Mouse (Mus musculus): ENCODE measurements around the gene Rasal2. TPM values are rescaled to one million over a fixed set of nuclear protein-coding genes. Genes with fewer than 3 reads are reported as not detected.
A peak's percentile ranks its signal among the peaks of the same experiment; 100 is the strongest.

Rasal2 gene
- polyA plus RNA-seq (2017; shearing (Covaris generic)), result under 1 TPM; 0.03 to 0.24 (median 0.17) TPM

- peak; percentile 92 for ATAC-seq
These were observed at the start of gene Rasal2 for GRCm38 (mm10) chr1:157412454-157413369. TSS of gene Rasal2 (minus strand) at chr1:157412595.

DNA sequence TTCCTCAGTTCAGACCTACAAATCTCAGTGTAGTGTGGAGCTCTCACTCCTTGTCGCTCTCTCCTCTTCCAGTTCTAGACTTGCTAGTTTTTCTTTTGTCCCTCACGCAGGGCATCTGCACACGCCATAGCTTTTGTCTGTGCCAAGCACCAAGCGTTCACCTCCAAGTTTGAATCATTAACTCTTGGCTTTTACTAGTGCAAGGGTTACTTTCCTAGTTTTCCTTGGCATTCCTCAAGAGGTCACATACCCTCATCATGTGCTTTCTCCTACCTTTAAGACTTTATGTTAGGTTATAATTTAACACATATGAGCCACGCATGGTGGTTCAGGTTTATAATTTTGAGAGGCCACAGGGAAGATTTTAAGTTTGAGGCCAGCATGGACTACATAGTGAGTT is 48.9 kb upstream of the Rasal2 start:
- no peak for ATAC-seq

DNA sequence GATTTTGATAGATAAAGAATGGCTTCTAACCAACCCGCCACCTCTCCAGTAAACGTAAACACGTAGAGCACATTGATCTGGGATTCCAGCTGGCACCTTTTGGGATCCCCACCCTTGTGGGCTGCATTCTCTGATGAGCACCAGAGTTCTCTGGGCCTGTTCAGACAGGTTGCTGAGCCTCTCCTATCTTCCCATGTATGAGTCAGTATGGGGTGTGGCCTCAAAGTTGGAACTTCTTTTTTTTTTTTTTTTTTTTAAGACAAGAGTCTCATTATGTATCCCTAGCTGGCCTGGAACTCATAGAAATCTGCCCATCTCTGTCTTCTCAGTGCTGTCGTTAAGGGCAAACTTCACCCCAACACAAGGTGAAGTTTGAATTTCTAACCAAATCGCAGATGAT is 47.5 kb upstream of the Rasal2 start:
- ATAC-seq, result no peak

- ATAC-seq, result peak; percentile 85
These were observed 46.2 kb upstream of the Rasal2 start, which contains the start of gene Cryzl2 for GRCm38 (mm10) chr1:157458421-157459208. TSS of gene Cryzl2 (plus strand) at chr1:157458577.

DNA sequence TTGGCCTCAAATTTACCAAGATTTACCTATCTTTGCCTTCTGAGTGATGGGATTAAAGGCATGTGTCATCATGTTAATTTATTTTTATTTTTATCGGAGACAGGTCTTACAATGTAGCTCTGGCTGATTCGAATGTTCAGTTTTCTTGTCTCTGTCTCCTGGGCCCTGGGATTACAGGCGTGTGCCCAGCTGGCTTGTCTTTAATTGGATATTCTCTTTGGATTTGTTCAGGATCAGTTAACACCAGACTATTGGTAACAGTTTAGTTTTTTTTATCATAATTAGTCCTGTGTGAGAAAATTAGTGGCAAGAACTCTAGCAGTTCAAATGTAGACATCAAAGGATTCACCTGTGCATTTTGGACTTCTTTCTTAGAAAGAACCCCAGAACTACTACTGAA is 45.4 kb upstream of the Rasal2 start:
- no peak for ATAC-seq

DNA sequence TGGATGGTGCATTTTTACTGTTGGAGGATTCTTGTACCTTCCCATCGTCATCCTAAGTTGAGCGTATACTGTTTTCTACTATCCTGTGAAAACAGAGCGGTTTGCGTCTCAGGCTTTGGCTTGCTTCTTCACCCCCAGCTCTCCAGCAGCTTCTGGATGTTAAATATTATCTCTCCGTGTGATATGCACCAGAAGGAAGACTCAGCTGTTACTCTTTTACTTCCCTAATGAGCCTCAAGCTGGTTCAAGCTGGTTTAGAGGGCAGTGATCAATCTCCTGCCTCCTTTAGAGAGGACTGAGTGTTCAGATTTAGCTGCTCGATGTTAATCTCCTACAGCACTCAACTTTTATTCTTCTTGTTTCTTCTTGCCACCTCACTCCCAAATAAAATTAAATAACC is 42.5 kb upstream of the Rasal2 start:
- ATAC-seq, result no peak

- ATAC-seq, result no peak
These were observed 40.6 kb upstream of the Rasal2 start for GRCm38 (mm10) chr1:157452759-157453549.

DNA sequence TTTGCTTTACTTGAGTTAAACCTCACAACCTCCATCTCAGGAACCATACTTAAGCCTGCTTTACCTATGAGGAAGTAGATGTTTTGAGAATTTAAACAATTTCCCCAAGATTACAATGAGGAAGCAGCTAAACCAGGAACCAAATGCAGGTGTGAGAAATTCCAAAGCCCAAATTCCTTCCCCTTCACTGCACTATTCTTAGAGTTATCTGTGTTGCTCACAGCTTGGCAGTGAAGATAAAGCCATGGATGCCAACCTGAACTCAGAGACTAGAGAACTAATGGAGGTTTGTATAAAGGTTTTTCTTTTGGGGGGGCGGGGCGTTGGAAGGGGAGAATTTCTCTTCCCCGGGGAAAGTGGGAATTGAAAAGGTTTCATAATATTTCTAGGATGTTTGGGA is 39.9 kb upstream of the Rasal2 start:
- ATAC-seq, result no peak

- no peak for ATAC-seq
These were observed 37.7 kb upstream of the Rasal2 start for GRCm38 (mm10) chr1:157449981-157450636.

DNA sequence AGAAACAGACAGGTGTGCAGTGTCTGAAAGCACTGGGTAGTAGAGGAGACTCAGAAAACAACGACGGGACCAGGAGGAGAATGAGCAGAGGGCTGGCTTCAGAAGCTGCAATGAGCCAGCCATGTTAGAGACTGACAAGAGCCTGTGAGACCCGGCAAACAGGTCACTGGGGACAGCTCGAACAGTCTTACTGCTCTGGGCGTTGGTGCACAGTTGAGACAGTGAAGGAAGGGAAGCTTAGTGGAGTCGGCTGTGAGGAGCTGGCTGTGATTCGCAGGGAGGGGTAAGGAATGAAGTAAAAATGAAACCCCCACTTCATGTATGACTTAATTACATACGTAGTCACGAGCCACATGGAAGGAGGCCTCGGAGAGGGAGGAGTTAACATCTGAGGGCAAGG is 37.1 kb upstream of the Rasal2 start:
- ATAC-seq, result no peak

GRCm38 (mm10) chr1:157448805-157449188 is 36.4 kb upstream of the Rasal2 start:
- ATAC-seq, result no peak

GRCm38 (mm10) chr1:157448164-157448804 is 35.9 kb upstream of the Rasal2 start:
- ATAC-seq, result no peak

- ATAC-seq, result no peak
These were observed 34.7 kb upstream of the Rasal2 start for GRCm38 (mm10) chr1:157447142-157447541.

DNA sequence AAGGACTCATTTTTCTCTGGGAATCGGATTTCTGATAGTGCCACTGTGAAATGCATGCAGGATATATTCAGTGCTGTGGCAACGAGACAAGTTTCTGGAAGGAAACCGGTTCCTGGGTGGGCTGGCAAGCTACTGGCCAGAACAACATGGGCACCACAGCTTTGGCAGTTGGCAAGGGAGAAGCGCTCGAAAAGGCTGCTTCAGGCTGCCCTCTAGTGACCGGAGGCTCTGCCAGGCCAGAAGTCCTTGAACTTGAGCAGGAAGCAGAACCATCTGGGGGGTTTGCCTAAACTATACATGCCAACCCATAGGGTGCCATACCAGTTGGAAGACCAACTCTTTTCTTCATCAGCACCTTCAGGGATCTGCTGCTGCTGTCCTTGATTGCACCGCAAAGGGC is 33.9 kb upstream of the Rasal2 start:
- ATAC-seq, result no peak

DNA sequence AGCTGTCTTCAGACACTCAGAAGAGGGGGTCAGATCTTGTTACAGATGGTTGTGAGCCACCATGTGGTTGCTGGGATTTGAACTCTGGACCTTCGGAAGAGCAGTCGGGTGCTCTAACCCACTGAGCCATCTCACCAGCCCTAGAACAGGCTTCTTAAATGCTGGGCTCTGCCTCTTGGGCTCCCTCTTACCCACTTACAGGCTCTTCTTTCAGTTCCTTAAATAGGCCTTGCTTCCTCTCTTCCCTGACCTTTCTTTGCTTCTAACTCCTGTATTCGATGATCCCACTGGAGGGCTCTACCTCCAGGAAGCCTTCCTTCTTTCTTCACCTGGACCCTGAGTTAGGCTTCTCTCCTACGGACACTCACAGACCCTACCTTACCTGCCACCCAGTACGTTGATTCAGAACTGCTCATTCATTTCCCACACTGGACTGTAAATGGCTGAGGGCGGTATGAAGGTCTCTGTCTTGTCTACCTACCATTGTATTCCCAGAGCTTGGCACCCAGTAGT is 33.1 kb upstream of the Rasal2 start:
- ATAC-seq, result no peak

DNA sequence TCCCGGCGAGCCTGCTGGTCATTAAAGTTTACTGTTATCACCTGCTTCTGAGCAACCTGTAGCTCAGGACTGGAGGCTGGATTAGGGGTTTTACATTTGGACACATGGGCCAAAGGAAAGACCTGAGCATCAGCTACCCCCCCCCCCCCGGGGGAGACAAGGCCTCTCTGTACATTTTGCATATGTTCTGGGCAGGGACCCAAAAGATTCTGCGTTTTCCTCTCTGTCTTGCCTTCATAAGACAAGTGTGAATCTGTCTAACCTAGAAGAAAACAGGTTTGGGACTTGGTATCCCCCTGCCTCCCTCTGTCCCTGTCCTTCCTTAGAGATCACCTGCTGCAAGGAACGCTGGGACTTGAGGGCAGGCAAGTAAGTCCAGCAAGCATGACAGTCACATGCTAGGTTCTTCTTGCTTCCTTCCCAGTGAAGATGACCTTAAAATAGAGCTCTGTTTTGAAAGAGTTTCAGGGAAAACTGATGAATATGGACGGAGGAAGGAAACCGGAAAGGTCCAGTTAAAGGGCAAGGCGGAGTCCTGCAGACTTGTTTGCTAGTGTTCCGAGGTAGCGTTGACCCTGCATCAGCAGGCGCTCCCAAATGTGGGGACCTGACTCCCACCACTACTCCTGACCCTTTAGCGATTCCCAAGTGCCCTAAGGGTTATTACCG is 32.4 kb upstream of the Rasal2 start:
- no peak for ATAC-seq

DNA sequence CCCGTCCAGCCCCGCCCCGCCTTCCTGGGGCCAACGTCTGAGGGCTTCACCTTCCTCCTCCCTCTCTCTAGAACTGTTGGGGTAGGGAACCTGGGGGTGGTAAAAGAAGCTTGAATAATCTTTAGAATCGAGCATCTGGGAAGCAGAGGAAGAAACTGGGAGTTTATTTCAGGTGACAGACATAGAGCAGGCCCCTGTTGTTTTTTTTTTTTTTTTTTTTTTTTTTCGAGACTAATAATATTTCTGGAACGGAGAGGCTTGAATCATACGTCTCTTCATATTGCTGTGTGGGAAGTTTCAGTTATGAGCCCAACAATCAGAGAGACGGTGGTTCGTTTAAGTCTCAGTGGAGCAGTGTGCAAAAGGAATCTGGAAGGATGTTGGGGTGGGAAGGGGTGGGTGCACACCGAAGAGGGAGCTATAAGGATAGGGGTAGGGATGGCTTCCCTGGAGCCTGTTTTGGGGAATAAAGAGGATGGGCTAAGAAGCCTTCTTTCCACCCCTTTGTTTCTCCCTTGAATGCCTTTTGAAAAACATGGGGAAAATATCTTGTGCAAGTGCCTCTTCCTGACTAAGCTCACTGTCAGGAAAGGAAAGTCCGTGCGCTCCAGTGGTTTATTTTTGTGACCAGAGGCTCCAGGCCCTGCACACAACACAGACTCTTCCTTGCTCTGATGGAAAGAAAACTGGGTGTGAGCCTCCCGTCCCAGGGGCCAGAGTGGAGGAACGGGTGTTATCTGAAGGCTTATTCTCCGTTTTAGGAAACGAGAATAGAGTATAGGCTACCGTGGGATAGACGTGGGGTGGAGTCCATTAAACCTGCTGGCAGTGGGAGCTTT is 31.5 kb upstream of the Rasal2 start:
- no peak for ATAC-seq

- ATAC-seq, result no peak
These were observed 30.8 kb upstream of the Rasal2 start for GRCm38 (mm10) chr1:157443026-157443722.

GRCm38 (mm10) chr1:157439973-157440641 is 27.7 kb upstream of the Rasal2 start:
- ATAC-seq, result no peak

All from inflammation-experienced regulatory T-cells, adult 6 months (primary cell).